Mouse (Mus musculus): Measurements from ENCODE around the gene Lactbl1. TPM values are rescaled to one million over a fixed set of nuclear protein-coding genes. Genes with fewer than 3 reads are reported as not detected.

Lactbl1 gene
- total RNA-seq, 2 experiments from 2014 or later: not detected

GRCm38 (mm10) chr4:136679221-136679620, 56.8 kb downstream of the Lactbl1 start:
- no peak for DNase-seq (ENCODE audit: low spot score in 2 of 2)

- no peak for DNase-seq (ENCODE audit: low spot score in 2 of 2)
Measured at GRCm38 (mm10) chr4:136680641-136681040, 58.2 kb downstream of the Lactbl1 start.

GRCm38 (mm10) chr4:136684485-136684884, 62.1 kb downstream of the Lactbl1 start:
- DNase-seq (ENCODE audit: low spot score in 2 of 2): no peak

GRCm38 (mm10) chr4:136685431-136685869, 63.0 kb downstream of the Lactbl1 start:
- DNase-seq (ENCODE audit: low spot score in 2 of 2): no peak

- no peak for DNase-seq (ENCODE audit: low spot score in 2 of 2)
Measured at GRCm38 (mm10) chr4:136688113-136688512, 65.7 kb downstream of the Lactbl1 start.

Small RNAs within 50 kb of the gene (microRNA-seq; reads per million reads assigned to microRNA genes)
- gene Gm22180: 0 reads per million in 2 experiments

Other genes with a start within 250 kb of the Lactbl1 start
- 1 to 10 TPM in 1 of 2 experiments, under 1 TPM in 1; 0.56 to 1.2 TPM for gene Htr1d, start 199.1 kb upstream of the Lactbl1 start, total RNA-seq (2021)
- under 1 TPM; 0.51 to 0.77 TPM for gene 6030445D17Rik, start 160.4 kb upstream of the Lactbl1 start, total RNA-seq (2021)
- gene Luzp1, start 152.9 kb upstream of the Lactbl1 start, total RNA-seq (2021): 10 to 100 TPM; 86.4 to 87.2 TPM
- gene Kdm1a, start 19.9 kb upstream of the Lactbl1 start, total RNA-seq (2021): 10 to 100 TPM; 80.1 to 83.4 TPM
- gene Tex46, start 12.2 kb upstream of the Lactbl1 start, total RNA-seq (2021): not detected
- gene Ephb2, start 213.4 kb downstream of the Lactbl1 start, total RNA-seq (2021): 10 to 100 TPM; 21.2 to 21.3 TPM

Data from layer of hippocampus, adult 18-20 months (tissue).